Mouse (Mus musculus) central nervous system, embryonic 11.5 days (tissue): Measurements from ENCODE around the gene Marcksl1. TPM values are rescaled to one million over a fixed set of nuclear protein-coding genes. Genes with fewer than 3 reads are reported as not detected.

Source experiments
- polyA plus RNA-seq: library from polyadenylated mRNA; depleted of rRNA; stranded (reverse); fragments of >200 nt; gene quantifications from 2 replicates; pipeline ENCODE4 v1.2.3, GENCODE M21; 2012; rRNA removed

Marcksl1 gene
- 1,168 and 1,436 TPM in 2 replicates for polyA plus RNA-seq

DNA sequence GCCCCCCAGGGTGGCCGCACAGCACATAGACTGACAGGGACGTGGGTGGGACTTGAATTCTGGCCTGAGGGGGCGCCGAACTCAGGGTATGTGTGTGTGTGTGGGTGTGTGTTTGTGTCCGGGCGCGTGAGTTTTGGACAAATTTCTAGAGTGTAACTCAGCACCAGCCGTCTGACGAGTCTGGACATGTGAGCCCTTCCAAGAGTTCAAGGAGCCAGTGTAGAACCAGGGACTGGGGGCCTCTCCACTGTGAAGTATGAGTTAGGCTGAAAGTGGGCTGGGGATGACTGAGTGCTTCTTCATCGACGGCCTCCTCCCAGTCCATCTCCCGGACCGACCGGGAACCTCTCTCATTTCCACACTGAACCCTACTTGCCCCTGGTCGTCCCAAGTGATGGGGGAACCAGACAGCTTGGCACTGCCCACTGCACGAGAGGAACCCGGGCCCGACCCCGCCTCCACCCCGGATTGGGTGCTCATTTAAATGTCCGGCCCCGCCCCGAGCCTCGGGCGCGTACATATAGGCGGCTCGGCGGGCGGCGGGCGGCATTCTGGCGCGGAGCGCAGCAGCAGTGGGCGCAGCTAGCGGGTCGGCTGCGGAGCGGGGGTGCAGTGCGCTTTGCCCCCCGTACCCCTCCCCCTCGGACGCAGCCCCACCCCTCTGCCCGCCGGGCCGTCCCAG lies at the start of gene Marcksl1:
Marcksl1 (plus strand) TSS at position 496 of the 682 bp plus-strand sequence.

DNA sequence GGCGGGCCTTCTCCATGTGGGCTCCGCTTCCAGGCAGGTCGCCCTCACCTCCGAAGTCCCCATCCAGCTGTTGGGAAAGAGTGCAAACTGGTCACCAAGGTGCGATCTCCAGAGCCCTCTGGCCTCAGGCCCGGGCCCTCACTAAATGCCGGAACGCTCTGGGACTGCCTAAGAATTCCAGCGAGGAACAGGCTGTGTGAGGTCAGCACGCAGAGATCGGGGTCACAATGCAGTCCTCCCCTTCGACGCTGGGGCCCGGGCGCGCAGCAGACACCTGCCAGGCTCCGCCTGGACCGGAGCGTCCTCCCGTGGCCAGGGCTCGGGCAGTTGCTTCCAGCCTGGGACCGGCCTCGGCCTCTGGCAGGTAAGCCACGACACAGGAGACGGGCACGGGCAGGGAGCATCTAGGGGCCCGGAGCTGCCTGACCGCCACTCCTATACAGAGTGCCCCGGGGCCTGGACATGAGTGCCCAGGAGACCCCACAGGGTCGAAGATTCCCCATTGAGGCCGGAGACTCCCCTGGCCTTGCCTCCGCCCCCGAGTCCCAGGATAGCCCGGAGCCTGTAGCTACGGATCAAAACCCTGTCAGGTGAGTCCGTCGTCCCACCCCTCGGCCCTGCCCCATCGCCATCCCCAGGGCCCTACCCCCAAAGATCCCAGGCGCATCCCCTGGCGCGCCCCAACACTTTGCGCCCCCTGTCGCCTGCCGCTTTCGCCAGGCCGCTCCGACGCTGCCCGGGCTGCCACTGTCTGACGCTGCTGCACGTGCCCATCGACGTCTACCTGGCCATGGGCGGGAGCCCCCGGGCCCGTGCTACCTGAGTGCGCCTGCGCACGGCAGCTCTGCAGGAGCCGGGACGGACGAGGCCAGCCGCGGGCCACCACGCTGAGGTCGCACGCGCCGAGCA lies 22.2 kb upstream of the Marcksl1 start, which contains the start of the genes Tssk3 and Fam229a:
Tssk3 (minus strand) TSS at position 51 of the 909 bp plus-strand sequence.
Fam229a (plus strand) TSS at position 219 of the 909 bp plus-strand sequence.

DNA sequence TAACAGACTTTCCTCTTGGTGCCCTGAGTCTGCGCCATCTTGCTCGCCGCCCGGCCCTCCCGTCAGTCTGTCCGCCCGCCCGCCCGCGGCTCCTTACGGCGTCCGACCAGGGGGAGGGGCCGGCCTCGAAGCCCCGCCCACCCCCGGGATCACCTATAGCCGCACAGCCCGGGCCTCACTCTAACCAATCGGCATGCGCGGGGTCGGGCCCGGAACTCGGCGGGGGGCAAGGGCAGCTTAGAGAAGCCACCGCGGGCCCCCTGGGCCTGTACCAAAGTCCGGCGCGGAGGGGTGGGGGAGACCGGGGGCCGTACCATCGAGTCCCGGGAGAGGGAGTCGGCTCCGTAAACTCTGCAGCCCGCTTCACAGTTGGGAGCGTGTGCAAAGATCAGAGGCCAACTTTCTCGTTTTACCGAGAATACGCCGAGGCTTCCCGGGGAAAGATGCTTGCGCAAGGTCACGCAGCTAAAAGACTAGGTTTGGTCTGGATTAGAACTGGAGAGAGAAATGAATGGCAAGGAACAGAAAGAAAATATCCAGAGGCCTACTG lies 29.3 kb downstream of the Marcksl1 start, which contains the start of gene Hdac1:
Hdac1 (minus strand) TSS at position 122 of the 550 bp plus-strand sequence.

Other genes starting within 250 kb of the Marcksl1 start
- gene Sync, start 226.0 kb upstream of the Marcksl1 start, polyA plus RNA-seq = 0.55 and 0.98 TPM in 2 replicates
- 203 and 212 TPM in 2 replicates for gene Rbbp4, start 178.2 kb upstream of the Marcksl1 start, polyA plus RNA-seq
- gene Zbtb8os, start 177.9 kb upstream of the Marcksl1 start, polyA plus RNA-seq = 48.8 and 55.3 TPM in 2 replicates
- gene Zbtb8a, start 135.5 kb upstream of the Marcksl1 start, polyA plus RNA-seq = 8.9 and 10.6 TPM in 2 replicates
- gene Zbtb8b, start 72.7 kb upstream of the Marcksl1 start, polyA plus RNA-seq = 1.3 and 1.8 TPM in 2 replicates
- 22.8 and 26.0 TPM in 2 replicates for gene Bsdc1, start 52.0 kb upstream of the Marcksl1 start, polyA plus RNA-seq
- not detected in 2 replicates for gene Tssk3, start 22.6 kb upstream of the Marcksl1 start, polyA plus RNA-seq
- gene Fam229a, start 22.4 kb upstream of the Marcksl1 start, polyA plus RNA-seq = 0.17 TPM in 1 of 2 replicates, not detected in the other
- gene Hdac1, start 29.1 kb downstream of the Marcksl1 start, polyA plus RNA-seq = 200 and 249 TPM in 2 replicates
- gene Lck, start 60.1 kb downstream of the Marcksl1 start, polyA plus RNA-seq = 9.3 and 10.9 TPM in 2 replicates
- gene Fam167b, start 65.0 kb downstream of the Marcksl1 start, polyA plus RNA-seq = 2.1 and 2.6 TPM in 2 replicates
- 355 and 420 TPM in 2 replicates for gene Eif3i, start 87.1 kb downstream of the Marcksl1 start, polyA plus RNA-seq
- gene Tmem234, start 87.1 kb downstream of the Marcksl1 start, polyA plus RNA-seq = 141 and 182 TPM in 2 replicates
- gene Dcdc2b, start 100.7 kb downstream of the Marcksl1 start, polyA plus RNA-seq = 1.6 and 2.2 TPM in 2 replicates
- 28.8 and 32.5 TPM in 2 replicates for gene Iqcc, start 105.5 kb downstream of the Marcksl1 start, polyA plus RNA-seq
- 66.0 and 106 TPM in 2 replicates for gene Ccdc28b, start 110.4 kb downstream of the Marcksl1 start, polyA plus RNA-seq
- gene Txlna, start 127.5 kb downstream of the Marcksl1 start, polyA plus RNA-seq = 74.6 and 161 TPM in 2 replicates
- 29.5 and 34.7 TPM in 2 replicates for gene Kpna6, start 159.2 kb downstream of the Marcksl1 start, polyA plus RNA-seq
- gene Tmem39b, start 183.3 kb downstream of the Marcksl1 start, polyA plus RNA-seq = 33.4 and 45.2 TPM in 2 replicates
- 123 and 125 TPM in 2 replicates for gene Khdrbs1, start 228.7 kb downstream of the Marcksl1 start, polyA plus RNA-seq